Mouse (Mus musculus) neural tube, embryonic 14.5 days (tissue): ENCODE results near the gene Ybx2. TPM values are rescaled to one million over a fixed set of nuclear protein-coding genes. Genes with fewer than 3 reads are reported as not detected.

Experiments
- ATAC-seq: fragments of 200-750 bp; cut with Nextera tagmentation; 2 replicates; pipeline ENCODE4 v1.8.0; 2017; ENCODE audit warnings: low read depth, mild to moderate bottlenecking, moderate TSS enrichment, moderate library complexity
- H3K27ac ChIP-seq: fragments of 300-500 bp; sonication (generic); 2 replicates; pipeline ENCODE4 v1.5.1; 2014; ENCODE audit warnings: low read depth, mild to moderate bottlenecking, control low read depth, low read length, moderate library complexity, mixed read lengths
- H3K27me3 ChIP-seq: fragments of 300-500 bp; sonication (generic); 2 replicates; pipeline ENCODE4 v1.6.1; 2014; ENCODE audit warnings: low read length; ENCODE audit not compliant: control insufficient read depth, insufficient read depth
- H3K36me3 ChIP-seq: fragments of 300-500 bp; sonication (generic); 2 replicates; pipeline ENCODE4 v1.6.1; 2014; ENCODE audit warnings: low read length, mixed read lengths; ENCODE audit not compliant: control insufficient read depth, insufficient read depth
- H3K4me1 ChIP-seq: fragments of 300-500 bp; sonication (generic); 2 replicates; pipeline ENCODE4 v1.6.1; 2014; ENCODE audit warnings: low read length; ENCODE audit not compliant: control insufficient read depth, insufficient read depth
- H3K4me2 ChIP-seq: fragments of 300-500 bp; sonication (generic); 2 replicates; pipeline ENCODE4 v1.6.1; 2014; ENCODE audit warnings: mild to moderate bottlenecking, low read depth, low read length, control low read depth
- H3K4me3 ChIP-seq: fragments of 300-500 bp; sonication (generic); 2 replicates; pipeline ENCODE4 v1.5.1; 2014; ENCODE audit warnings: low read depth, low read length, control low read depth, mixed read lengths
- H3K9ac ChIP-seq: fragments of 300-500 bp; sonication (generic); replicated peaks from 2 replicates; pipeline ENCODE4 v1.6.1; 2014; ENCODE audit warnings: low read depth, mild to moderate bottlenecking, control low read depth, low read length, mixed read lengths
- H3K9me3 ChIP-seq: fragments of 300-500 bp; sonication (generic); 2 replicates; pipeline ENCODE4 v1.6.1; 2016; ENCODE audit warnings: low read length; ENCODE audit not compliant: control insufficient read depth
- WGBS: fragments of 180-500 bp; shearing (Covaris S2); extraction: QIAGEN DNeasy Blood & Tissue Kit; methylation state at CpG from one replicate; pipeline ENCODE4 v1.1.7; 2014; 5-methylcytosine and 5-hydroxymethylcytosine counted together
- polyA plus RNA-seq: library from polyadenylated mRNA; unstranded; fragments of >200 nt; fragmentation: Nextera tagmentation; extraction: Ambion mirVana; gene quantifications from 2 replicates; pipeline ENCODE4 v1.2.1, GENCODE M21; 2014

The Ybx2 gene
- polyA plus RNA-seq, 1 experiment from 2014 or later: 11.1 TPM

DNA sequence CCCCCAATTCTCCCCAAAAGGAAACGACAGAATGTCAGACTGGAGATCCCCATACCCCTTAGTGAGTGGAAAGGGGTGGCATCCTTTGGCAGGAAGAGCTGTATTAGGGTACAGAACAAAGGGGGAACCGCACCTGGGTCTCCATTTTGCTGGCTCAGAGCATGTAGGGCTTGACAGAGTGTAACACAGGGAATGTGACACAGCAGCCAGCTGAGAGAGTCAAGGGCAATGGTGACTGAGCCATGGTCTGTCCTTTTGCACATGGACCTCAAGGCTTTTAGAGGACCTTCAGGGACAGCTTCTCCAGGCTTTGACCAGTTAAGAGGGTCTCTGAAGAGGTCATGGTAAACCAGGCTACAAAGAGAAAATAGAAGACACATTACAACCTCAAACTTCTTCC lies 39.3 kb downstream of the Ybx2 start:
- no peak overlapping the region for H3K27ac ChIP-seq
- no peak for ATAC-seq
- WGBS: 92% methylated on average over 2 of the region's 2 CpGs
- no peak overlapping the region for H3K9ac ChIP-seq
- no peak overlapping the region for H3K4me3 ChIP-seq
- peaks cover 4% of the 10 kb centered on the region; the same call in 1 of the 2 replicates for H3K4me1 ChIP-seq
- no peak overlapping the region for H3K4me2 ChIP-seq
- H3K27me3 ChIP-seq: no peaks in the 10 kb centered on the region
- H3K36me3 ChIP-seq: peaks cover 26% of the 10 kb centered on the region
- no peaks in the 10 kb centered on the region for H3K9me3 ChIP-seq

- 88% methylated on average over 4 of the region's 4 CpGs for WGBS
- Histone ChIP-seq H3K4me2 (no peak overlapping the region), H3K9me3 (no peaks in the 10 kb centered on the region), H3K27me3 (no peaks in the 10 kb centered on the region), H3K27ac (no peak overlapping the region), H3K4me3 (no peak overlapping the region), H3K9ac (no peak overlapping the region), H3K4me1 (peaks cover 4% of the 10 kb centered on the region; the same call in 1 of the 2 replicates), H3K36me3 (peaks cover 21% of the 10 kb centered on the region)
- no peak for ATAC-seq
Measured at GRCm38 (mm10) chr11:69976271-69976670, 40.7 kb downstream of the Ybx2 start.

- no peak for ATAC-seq
- H3K9ac ChIP-seq: peak overlapping the region; percentile 97
- no peaks in the 10 kb centered on the region for H3K9me3 ChIP-seq
- peak overlapping the region; percentile 91 for H3K4me2 ChIP-seq
- WGBS: 3% methylated on average over 16 of the region's 16 CpGs
- peaks cover 23% of the 10 kb centered on the region for H3K4me1 ChIP-seq
- H3K27me3 ChIP-seq: no peaks in the 10 kb centered on the region
- peak overlapping the region; percentile 100 for H3K4me3 ChIP-seq
- H3K36me3 ChIP-seq: peaks cover 20% of the 10 kb centered on the region
- peak overlapping the region; percentile 96 for H3K27ac ChIP-seq
Measured at GRCm38 (mm10) chr11:69979827-69980195, 44.2 kb downstream of the Ybx2 start.

- H3K27me3 ChIP-seq: no peaks in the 10 kb centered on the region
- H3K36me3 ChIP-seq: peaks cover 21% of the 10 kb centered on the region
- H3K9me3 ChIP-seq: no peaks in the 10 kb centered on the region
- H3K4me2 ChIP-seq: peak overlapping the region; percentile 91
- H3K9ac ChIP-seq: peak overlapping the region; percentile 97
- WGBS: under 1% methylated on average over 34 of the region's 60 CpGs
- H3K4me1 ChIP-seq: peaks cover 23% of the 10 kb centered on the region
- peak; percentile 90 for ATAC-seq
- H3K27ac ChIP-seq: peak overlapping the region; percentile 96
- H3K4me3 ChIP-seq: peak overlapping the region; percentile 100
Measured at GRCm38 (mm10) chr11:69980196-69981140, 44.9 kb downstream of the Ybx2 start.

- WGBS: under 1% methylated on average over 37 of the region's 43 CpGs
- peak; percentile 52 for ATAC-seq
- Histone ChIP-seq H3K4me1 (peaks cover 23% of the 10 kb centered on the region), H3K9me3 (no peaks in the 10 kb centered on the region), H3K36me3 (peaks cover 22% of the 10 kb centered on the region), H3K4me2 (peak within 1 kb of the TSS; percentile 91), H3K9ac (peak within 1 kb of the TSS; percentile 97), H3K27ac (peak within 1 kb of the TSS; percentile 96), H3K27me3 (no peaks in the 10 kb centered on the region), H3K4me3 (peak within 1 kb of the TSS; percentile 100)
Measured at GRCm38 (mm10) chr11:69981141-69981762, 45.7 kb downstream of the Ybx2 start, which contains the start of gene Ctdnep1. TSS of gene Ctdnep1 (plus strand) at chr11:69981156.

GRCm38 (mm10) chr11:69982225-69982624 lies 46.6 kb downstream of the Ybx2 start, which contains the start of gene Elp5:
TSS of gene Elp5 (minus strand) at chr11:69982517.
- Histone ChIP-seq H3K4me3 (peak within 1 kb of the TSS; percentile 100), H3K4me1 (peaks cover 23% of the 10 kb centered on the region), H3K4me2 (peak within 1 kb of the TSS; percentile 64), H3K27ac (peak within 1 kb of the TSS; percentile 96), H3K36me3 (peaks cover 22% of the 10 kb centered on the region), H3K27me3 (no peaks in the 10 kb centered on the region), H3K9ac (peak within 1 kb of the TSS; percentile 97), H3K9me3 (no peaks in the 10 kb centered on the region)
- no peak for ATAC-seq
- WGBS: 65% methylated on average over 8 of the region's 8 CpGs

- H3K4me1 ChIP-seq: peaks cover 23% of the 10 kb centered on the region
- 42% methylated on average over 5 of the region's 5 CpGs for WGBS
- H3K27ac ChIP-seq: no peak overlapping the region
- peak overlapping the region; percentile 64 for H3K4me2 ChIP-seq
- H3K27me3 ChIP-seq: no peaks in the 10 kb centered on the region
- 0 out of 2 replicates have a peak overlapping the region, but pooled peaks have one; percentile 12 for H3K9ac ChIP-seq
- H3K36me3 ChIP-seq: peaks cover 26% of the 10 kb centered on the region
- ATAC-seq: no peak
- H3K4me3 ChIP-seq: peak overlapping the region; percentile 9; the same call in 1 of the 2 replicates
- H3K9me3 ChIP-seq: no peaks in the 10 kb centered on the region
Measured at GRCm38 (mm10) chr11:69982877-69983276, 47.3 kb downstream of the Ybx2 start.

DNA sequence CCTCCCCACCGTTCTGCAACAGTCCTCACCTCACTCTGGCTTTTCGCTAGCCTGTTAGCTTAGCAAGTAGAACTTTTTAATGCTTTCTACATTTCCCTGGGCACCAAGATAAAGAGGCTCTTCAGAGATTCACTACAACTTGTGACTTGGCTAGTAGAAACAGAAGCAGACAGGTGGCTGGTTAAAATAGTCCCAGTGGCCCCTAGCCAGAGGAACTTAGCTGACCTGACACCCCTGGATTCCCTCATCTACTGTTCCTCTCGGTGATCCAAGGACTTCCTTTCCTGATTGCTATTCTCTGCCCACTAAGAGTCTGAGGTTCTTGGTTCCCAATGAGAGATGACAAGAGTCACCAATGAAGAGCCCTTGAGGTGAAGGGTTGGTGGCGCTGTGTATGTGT lies 47.8 kb downstream of the Ybx2 start:
- no peak for ATAC-seq
- Histone ChIP-seq H3K27ac (no peak overlapping the region), H3K9ac (no peak overlapping the region), H3K4me2 (peak overlapping the region; percentile 64), H3K4me1 (peaks cover 23% of the 10 kb centered on the region), H3K4me3 (no peak overlapping the region), H3K9me3 (no peaks in the 10 kb centered on the region), H3K27me3 (no peaks in the 10 kb centered on the region), H3K36me3 (peaks cover 31% of the 10 kb centered on the region)
- 91% methylated on average over 4 of the region's 4 CpGs for WGBS

DNA sequence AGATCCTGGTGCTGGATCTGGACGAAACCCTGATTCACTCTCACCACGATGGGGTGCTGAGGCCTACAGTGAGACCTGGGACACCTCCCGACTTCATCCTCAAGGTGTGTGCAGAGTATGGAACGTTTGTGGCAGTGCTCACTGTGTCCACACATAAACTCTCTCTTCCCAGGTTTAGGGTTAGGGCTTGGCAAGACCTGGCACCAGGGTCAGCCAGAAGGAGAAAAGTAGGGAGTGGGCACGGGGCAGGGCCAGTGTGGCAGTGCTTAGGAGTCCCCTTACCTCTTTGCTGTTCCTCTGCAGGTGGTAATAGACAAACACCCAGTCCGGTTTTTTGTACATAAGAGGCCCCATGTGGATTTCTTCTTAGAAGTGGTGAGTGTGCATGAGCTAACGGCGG lies 48.8 kb downstream of the Ybx2 start:
- Histone ChIP-seq H3K4me1 (peaks cover 21% of the 10 kb centered on the region), H3K9me3 (no peaks in the 10 kb centered on the region), H3K4me3 (no peak overlapping the region), H3K27ac (no peak overlapping the region), H3K9ac (no peak overlapping the region), H3K4me2 (no peak overlapping the region), H3K27me3 (no peaks in the 10 kb centered on the region), H3K36me3 (peaks cover 38% of the 10 kb centered on the region)
- no peak for ATAC-seq
- 92% methylated on average over 8 of the region's 8 CpGs for WGBS
